Mouse (Mus musculus) MEL (cell line): ENCODE measurements around the gene Hnrnpd. TPM values are rescaled to one million over a fixed set of nuclear protein-coding genes. Genes with fewer than 3 reads are reported as not detected.

Experiments
- DNase-seq: peaks from one replicate; pipeline ENCODE4 v3.0.0; 2011; ENCODE audit warnings: low read depth, low spot score
- H3K27ac ChIP-seq: 2 replicates; pipeline ENCODE4 v1.5.1; 2012; ENCODE audit warnings: low read depth, mild to moderate bottlenecking, control low read depth, low read length, moderate library complexity; ENCODE audit not compliant: control insufficient read depth
- H3K27me3 ChIP-seq, 2 experiments: fragments of 150-350 bp in 1 of 2; sonication (generic) in 1 of 2; 2 replicates each; pipeline ENCODE4 v1.6.1; 2012; ENCODE audit warnings: low read length in 2 of 2, mild to moderate bottlenecking in 2 of 2, improper control_type of control experiment in 1 of 2, moderate library complexity in 1 of 2; ENCODE audit not compliant: insufficient read depth in 2 of 2, control insufficient read depth in 1 of 2
- H3K36me3 ChIP-seq, 2 experiments: 2 replicates each; pipeline ENCODE4 v1.6.1; 2012 to 2014; ENCODE audit warnings: low read length in 2 of 2, improper control_type of control experiment in 1 of 2, inconsistent platforms in 1 of 2, mild to moderate bottlenecking in 1 of 2; ENCODE audit not compliant: insufficient read depth in 2 of 2, control insufficient read depth in 1 of 2
- H3K4me1 ChIP-seq, 2 experiments: fragments of 150-350 bp in 1 of 2; sonication (generic) in 1 of 2; 2 replicates each; pipeline ENCODE4 v1.6.1; 2012; ENCODE audit warnings: low read length in 2 of 2, improper control_type of control experiment in 1 of 2, mild to moderate bottlenecking in 1 of 2; ENCODE audit not compliant: insufficient read depth in 2 of 2, control insufficient read depth in 1 of 2
- H3K4me3 ChIP-seq, 2 experiments: fragments of 150-350 bp in 1 of 2; sonication (generic) in 1 of 2; 2 replicates each; pipeline ENCODE4 v1.5.1; 2012; ENCODE audit warnings: low read depth in 2 of 2, low read length in 2 of 2, mild to moderate bottlenecking in 2 of 2, moderate library complexity in 2 of 2, control low read depth in 1 of 2, improper control_type of control experiment in 1 of 2; ENCODE audit not compliant: control insufficient read depth in 1 of 2, insufficient read depth in 1 of 2
- H3K79me2 ChIP-seq: 2 replicates; pipeline ENCODE4 v1.6.1; 2012; ENCODE audit warnings: mild to moderate bottlenecking, low read length, moderate library complexity; ENCODE audit not compliant: control insufficient read depth, poor library complexity, insufficient read depth
- H3K9ac ChIP-seq: 2 replicates; pipeline ENCODE4 v1.6.1; 2012; ENCODE audit warnings: low read depth, mild to moderate bottlenecking, control low read depth, low read length, moderate library complexity; ENCODE audit not compliant: control insufficient read depth, poor library complexity, severe bottlenecking
- H3K9me3 ChIP-seq: fragments of 150-350 bp; sonication (generic); replicated peaks from 2 replicates; pipeline ENCODE4 v1.6.1; 2012; ENCODE audit warnings: mild to moderate bottlenecking, low read length, improper control_type of control experiment, moderate library complexity; ENCODE audit not compliant: insufficient read depth
- CHD1 ChIP-seq: IDR thresholded peaks from 2 replicates; pipeline ENCODE4 v1.6.1; 2012; ENCODE audit warnings: low read depth, mild to moderate bottlenecking, inconsistent platforms, low read length, improper control_type of control experiment
- CHD2 ChIP-seq: IDR thresholded peaks from 2 replicates; pipeline ENCODE4 v1.6.1; 2011; ENCODE audit warnings: low read length, improper control_type of control experiment
- CTCF ChIP-seq, 3 experiments: IDR thresholded peaks in 2 of 3; conservative IDR thresholded peaks in 1 of 3; 2 replicates each; pipeline ENCODE4 v1.5.1; 2011 to 2012; ENCODE audit warnings: low read length in 3 of 3, low read depth in 2 of 3, mild to moderate bottlenecking in 2 of 3, improper control_type of control experiment in 1 of 3, inconsistent platforms in 1 of 3, mixed read lengths in 1 of 3, moderate library complexity in 1 of 3; ENCODE audit not compliant: control insufficient read depth in 1 of 3, insufficient read depth in 1 of 3, poor library complexity in 1 of 3, severe bottlenecking in 1 of 3
- E2F4 ChIP-seq: IDR thresholded peaks from 2 replicates; pipeline ENCODE4 v1.6.1; 2011; ENCODE audit warnings: low read depth, low read length, improper control_type of control experiment, borderline replicate concordance
- EP300 ChIP-seq, 2 experiments: IDR thresholded peaks; 2 replicates each; pipeline ENCODE4 v1.6.1; 2011; ENCODE audit warnings: improper control_type of control experiment in 2 of 2, low read length in 2 of 2, low read depth in 1 of 2, mild to moderate bottlenecking in 1 of 2
- ETS1 ChIP-seq: IDR thresholded peaks from 2 replicates; pipeline ENCODE4 v1.6.1; 2012; ENCODE audit warnings: low read depth, mild to moderate bottlenecking, inconsistent platforms, low read length, improper control_type of control experiment, moderate library complexity
- GABPA ChIP-seq: IDR thresholded peaks from 2 replicates; pipeline ENCODE4 v1.6.1; 2012; ENCODE audit warnings: low read depth, mild to moderate bottlenecking, inconsistent platforms, low read length, improper control_type of control experiment, moderate library complexity
- GATA1 ChIP-seq: IDR thresholded peaks from 2 replicates; pipeline ENCODE4 v1.6.1; 2011; ENCODE audit warnings: low read depth, low read length, improper control_type of control experiment
- KAT2A ChIP-seq: conservative IDR thresholded peaks from 2 replicates; pipeline ENCODE4 v1.6.1; 2012; ENCODE audit warnings: low read depth, low read length, improper control_type of control experiment, inconsistent platforms
- MAFK ChIP-seq: IDR thresholded peaks from 2 replicates; pipeline ENCODE4 v1.6.1; 2011; ENCODE audit warnings: low read depth, mild to moderate bottlenecking, low read length, improper control_type of control experiment, borderline replicate concordance
- MEF2A ChIP-seq: IDR thresholded peaks from 2 replicates; pipeline ENCODE4 v1.6.1; 2014; ENCODE audit warnings: low read depth, mild to moderate bottlenecking, inconsistent platforms, low read length, improper control_type of control experiment; ENCODE audit not compliant: poor library complexity, insufficient replicate concordance, severe bottlenecking; ENCODE audit errors: extremely low read depth
- MXI1 ChIP-seq: IDR thresholded peaks from 2 replicates; pipeline ENCODE4 v1.6.1; 2011; ENCODE audit warnings: mild to moderate bottlenecking, low read depth, low read length, improper control_type of control experiment
- MYB ChIP-seq: IDR thresholded peaks from 2 replicates; pipeline ENCODE4 v1.6.1; 2011; ENCODE audit warnings: mild to moderate bottlenecking, low read depth, low read length, improper control_type of control experiment
- POLR2A ChIP-seq, 2 experiments: IDR thresholded peaks; 2 replicates each; pipeline ENCODE4 v1.6.1; 2011 to 2012; ENCODE audit warnings: low read length in 2 of 2, mild to moderate bottlenecking in 2 of 2, control low read depth in 1 of 2, improper control_type of control experiment in 1 of 2, low read depth in 1 of 2, moderate library complexity in 1 of 2; ENCODE audit not compliant: control insufficient read depth in 1 of 2, insufficient read depth in 1 of 2, poor library complexity in 1 of 2
- POLR2AphosphoS5 ChIP-seq: IDR thresholded peaks from 2 replicates; pipeline ENCODE4 v1.6.1; 2012; ENCODE audit warnings: low read depth, borderline replicate concordance, mild to moderate bottlenecking, inconsistent platforms, low read length, moderate library complexity, mixed read lengths
- RAD21 ChIP-seq: IDR thresholded peaks from 2 replicates; pipeline ENCODE4 v1.6.1; 2011; ENCODE audit warnings: mild to moderate bottlenecking, low read depth, low read length, improper control_type of control experiment
- USF1 ChIP-seq: IDR thresholded peaks from 2 replicates; pipeline ENCODE4 v1.6.1; 2014; ENCODE audit warnings: low read depth, mild to moderate bottlenecking, inconsistent platforms, low read length, improper control_type of control experiment, moderate library complexity
- USF2 ChIP-seq, 2 experiments: IDR thresholded peaks; 2 replicates each; pipeline ENCODE4 v1.6.1; 2011 to 2012; ENCODE audit warnings: improper control_type of control experiment in 2 of 2, low read length in 2 of 2, borderline replicate concordance in 1 of 2, inconsistent platforms in 1 of 2, low read depth in 1 of 2, mild to moderate bottlenecking in 1 of 2; ENCODE audit not compliant: insufficient read depth in 1 of 2
- ZC3H11A ChIP-seq: IDR thresholded peaks from 2 replicates; pipeline ENCODE4 v1.6.1; 2012; ENCODE audit warnings: low read depth, mild to moderate bottlenecking, inconsistent platforms, low read length, improper control_type of control experiment
- ZKSCAN1 ChIP-seq: IDR thresholded peaks from 2 replicates; pipeline ENCODE4 v1.6.1; 2012; ENCODE audit warnings: low read depth, mild to moderate bottlenecking, inconsistent platforms, low read length, improper control_type of control experiment, moderate library complexity
- ZMIZ1 ChIP-seq: IDR thresholded peaks from 2 replicates; pipeline ENCODE4 v1.6.1; 2012; ENCODE audit warnings: low read depth, mild to moderate bottlenecking, inconsistent platforms, low read length, improper control_type of control experiment, moderate library complexity
- ZNF384 ChIP-seq: IDR thresholded peaks from 2 replicates; pipeline ENCODE4 v1.6.1; 2012; ENCODE audit warnings: low read depth, mild to moderate bottlenecking, inconsistent platforms, low read length, improper control_type of control experiment
- polyA plus RNA-seq, 2 experiments: library from polyadenylated mRNA; stranded (reverse) in 1 of 2; unstranded in 1 of 2; fragments of >175 nt in 1 of 2; fragments of >200 nt in 1 of 2; gene quantifications; 2 replicates each; pipeline versions ENCODE4 v1.2.1 to v1.2.4; 2012; ENCODE audit warnings: low replicate concordance in 2 of 2, low read depth in 1 of 2; ENCODE audit not compliant: insufficient read length in 2 of 2, insufficient read depth in 1 of 2, missing spikeins in 1 of 2
- total RNA-seq: library from RNA; depleted of rRNA; stranded (reverse); fragments of 300-350 nt; gene quantifications from 2 replicates; pipeline ENCODE4 v1.2.3, GENCODE M21; 2012

The Hnrnpd gene
- total and polyA plus RNA-seq, 3 experiments = 55.4 to 796 TPM; not detected in 1

DNA sequence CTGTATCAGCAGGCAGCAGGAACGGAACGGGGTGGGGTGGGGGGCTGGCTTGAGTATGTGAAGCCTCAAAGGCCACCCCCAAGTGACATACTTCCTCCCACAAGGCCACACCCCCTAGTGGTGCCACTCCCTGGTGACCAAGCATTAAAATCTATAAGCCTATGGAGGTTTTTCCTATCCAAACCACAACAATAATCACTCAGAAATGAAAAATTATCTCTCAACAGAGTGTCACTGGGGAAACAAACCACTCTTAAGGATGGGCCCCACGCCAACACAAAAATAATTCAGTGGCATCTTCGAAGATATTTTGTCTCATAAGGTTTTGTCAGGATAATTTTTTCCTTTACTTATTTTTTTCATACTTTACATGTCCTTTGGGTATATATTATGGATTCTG is 25.2 kb upstream of the Hnrnpd start (continued):
- no peak for TF ChIP-seq POLR2AphosphoS5
- TF ChIP-seq GABPA = no peak
- TF ChIP-seq USF1 = no peak
- TF ChIP-seq E2F4 = no peak
- 0 out of 2 replicates have a peak, but pooled peaks have one; percentile 25 for TF ChIP-seq GATA1
- no peak for TF ChIP-seq ZNF384
- no peak for TF ChIP-seq KAT2A
- TF ChIP-seq POLR2A (IDR thresholded peaks at IDR 0.05; ENCODE audit: control insufficient read depth in 1 of 2, insufficient read depth in 1 of 2, low read depth in 1 of 2, low read length in 2 of 2, poor library complexity in 1 of 2) = no peak
- no peak for TF ChIP-seq ZMIZ1
- TF ChIP-seq CTCF (IDR thresholded peaks at IDR 0.05 in 2 of 3, conservative IDR thresholded peaks at IDR 0.05 in 1 of 3; ENCODE audit: control insufficient read depth in 1 of 3, insufficient read depth in 1 of 3, low read depth in 2 of 3, low read length in 3 of 3, poor library complexity in 1 of 3, severe bottlenecking in 1 of 3) = no peak
- TF ChIP-seq CHD2 = no peak

DNA sequence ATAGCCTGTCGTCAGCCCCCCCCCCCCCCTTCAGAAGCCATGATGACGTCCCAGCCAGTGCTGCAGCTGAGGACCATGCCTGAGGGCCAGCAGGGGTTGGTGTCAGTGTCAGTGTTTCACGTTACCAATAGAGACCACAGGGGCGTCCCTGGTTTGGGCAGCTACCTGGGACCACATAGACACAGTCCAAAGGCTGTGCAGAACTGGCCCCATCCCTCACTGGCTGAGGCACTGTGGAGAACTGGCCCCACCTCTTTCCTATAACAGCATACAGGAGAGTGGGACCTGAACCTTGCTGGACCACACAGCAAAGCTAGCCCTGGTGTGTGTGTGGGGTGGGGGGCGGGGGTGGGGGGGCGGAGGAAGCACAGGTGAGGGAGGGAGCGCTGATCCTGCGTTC is 21.8 kb upstream of the Hnrnpd start:
- Histone ChIP-seq H3K36me3 (peaks cover 0 to 8% of the 10 kb centered on the region in 2 experiments; a peak in 2 of 4 replicates), H3K4me3 (no peak overlapping the region), H3K27me3 (no peaks in the 10 kb centered on the region), H3K4me1 (peaks cover 6 to 14% of the 10 kb centered on the region in 2 experiments), H3K27ac (no peak overlapping the region), H3K79me2 (no peaks in the 10 kb centered on the region), H3K9me3 (no peaks in the 10 kb centered on the region), H3K9ac (no peak overlapping the region)
- DNase-seq = no peak
- TF ChIP-seq EP300 (IDR thresholded peaks at IDR 0.05; ENCODE audit: low read depth in 1 of 2, low read length in 2 of 2) (no peak), CHD1 (no peak), RAD21 (no peak), MEF2A (no peak), ZNF384 (no peak), MXI1 (no peak), ZC3H11A (no peak), MAFK (no peak), ETS1 (no peak), MYB (no peak), CTCF (IDR thresholded peaks at IDR 0.05 in 2 of 3, conservative IDR thresholded peaks at IDR 0.05 in 1 of 3; ENCODE audit: control insufficient read depth in 1 of 3, insufficient read depth in 1 of 3, low read depth in 2 of 3, low read length in 3 of 3, poor library complexity in 1 of 3, severe bottlenecking in 1 of 3) (no peak), E2F4 (no peak), POLR2AphosphoS5 (no peak), ZMIZ1 (no peak), USF2 (IDR thresholded peaks at IDR 0.05; ENCODE audit: borderline replicate concordance in 1 of 2, insufficient read depth in 1 of 2, low read depth in 1 of 2, low read length in 2 of 2) (no peak), ZKSCAN1 (no peak), USF1 (no peak)
